Mouse (Mus musculus) hindbrain, postnatal 0 days (tissue): ENCODE measurements around the gene Olfr577. TPM values are rescaled to one million over a fixed set of nuclear protein-coding genes. Genes with fewer than 3 reads are reported as not detected.

Source experiments
- ATAC-seq: fragments of 200-750 bp; cut with Nextera tagmentation; 2 replicates; pipeline ENCODE4 v1.8.0; 2017; ENCODE audit warnings: mild to moderate bottlenecking, moderate TSS enrichment, moderate library complexity
- DNase-seq: peaks from one replicate; pipeline ENCODE4 v3.0.0-alpha.2; 2015; ENCODE audit warnings: low spot score
- H3K27ac ChIP-seq: fragments of 300-500 bp; sonication (generic); 2 replicates; pipeline ENCODE4 v1.5.1; 2014; ENCODE audit warnings: mild to moderate bottlenecking
- H3K27me3 ChIP-seq: fragments of 300-500 bp; sonication (generic); 2 replicates; pipeline ENCODE4 v1.6.1; 2014; ENCODE audit warnings: low read length, mixed read lengths; ENCODE audit not compliant: insufficient read depth
- H3K36me3 ChIP-seq: fragments of 300-500 bp; sonication (generic); 2 replicates; pipeline ENCODE4 v1.6.1; 2014; ENCODE audit warnings: low read length, mixed read lengths; ENCODE audit not compliant: insufficient read depth
- H3K4me1 ChIP-seq: fragments of 300-500 bp; sonication (generic); 2 replicates; pipeline ENCODE4 v1.6.1; 2014; ENCODE audit warnings: antibody characterized with exemption, low read length, mixed read lengths; ENCODE audit not compliant: insufficient read depth
- H3K4me2 ChIP-seq: fragments of 300-500 bp; sonication (generic); 2 replicates; pipeline ENCODE4 v1.6.1; 2014; ENCODE audit warnings: low read depth, mild to moderate bottlenecking, low read length, moderate library complexity, mixed read lengths
- H3K4me3 ChIP-seq: fragments of 300-500 bp; sonication (generic); 2 replicates; pipeline ENCODE4 v1.5.1; 2014; ENCODE audit warnings: low read length
- H3K9ac ChIP-seq: fragments of 300-500 bp; sonication (generic); replicated peaks from 2 replicates; pipeline ENCODE4 v1.6.1; 2014; ENCODE audit warnings: mild to moderate bottlenecking, low read length, moderate library complexity, mixed read lengths
- H3K9me3 ChIP-seq: fragments of 300-500 bp; sonication (generic); 2 replicates; pipeline ENCODE4 v1.6.1; 2016; ENCODE audit warnings: low read length, mixed read lengths
- CTCF ChIP-seq: IDR thresholded peaks from 2 replicates; pipeline ENCODE4 v1.5.1; 2016; ENCODE audit warnings: antibody characterized with exemption, control low read depth, low read depth
- WGBS: fragments of 180-500 bp; shearing (Covaris S2); extraction: QIAGEN DNeasy Blood & Tissue Kit; methylation state at CpG from one replicate; pipeline ENCODE4 v1.1.7; 2014; 5-methylcytosine and 5-hydroxymethylcytosine counted together
- polyA plus RNA-seq: library from polyadenylated mRNA; unstranded; fragments of >200 nt; fragmentation: Nextera tagmentation; extraction: Ambion mirVana; gene quantifications from 2 replicates; pipeline ENCODE4 v1.2.1, GENCODE M21; 2015
- total RNA-seq: library from RNA; depleted of rRNA; stranded (reverse); fragments of >200 nt; gene quantifications from 2 replicates; pipeline ENCODE4 v1.2.3, GENCODE M21; 2014; rRNA removed

Olfr577 gene
- total RNA-seq = not detected in 2 replicates
- not detected in 2 replicates for polyA plus RNA-seq

- Histone ChIP-seq H3K36me3 (no peaks in the 10 kb centered on the region), H3K4me2 (no peak within 1 kb of the TSS), H3K4me1 (no peaks in the 10 kb centered on the region), H3K27me3 (no peaks in the 10 kb centered on the region), H3K9ac (no peak within 1 kb of the TSS), H3K4me3 (no peak within 1 kb of the TSS), H3K27ac (no peak within 1 kb of the TSS), H3K9me3 (no peaks in the 10 kb centered on the region)
- DNase-seq (no peak), ATAC-seq (no peak)
- WGBS = 79% methylated on average over 2 of the region's 2 CpGs
- TF ChIP-seq CTCF = no peak
These were observed at the start of gene Olfr577 for GRCm38 (mm10) chr7:102975843-102976242. Olfr577 (minus strand) TSS chr7:102975943.

DNA sequence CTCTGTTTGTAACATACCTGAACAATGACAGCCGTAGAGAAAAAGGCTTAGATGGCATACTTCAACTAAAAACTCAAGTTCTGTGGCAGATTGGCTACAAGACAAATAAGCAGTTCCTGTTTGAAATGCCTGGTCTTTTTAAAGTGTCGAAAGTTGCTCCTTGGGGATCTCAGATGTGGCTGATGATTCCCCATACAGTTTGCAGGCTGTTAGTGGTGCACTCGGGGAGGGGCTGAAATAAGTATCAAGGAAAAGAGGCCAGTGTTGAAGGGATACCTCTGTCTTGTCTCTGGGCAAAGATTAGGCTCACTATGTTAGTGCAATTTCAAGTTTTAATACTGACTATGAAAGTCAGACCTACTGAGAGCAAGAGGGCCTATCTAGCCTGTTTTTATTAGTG is 13.5 kb upstream of the Olfr577 start, which contains the start of gene Olfr578:
Gene Olfr578, minus strand, starts transcription at position 101 of the 400 bp plus-strand sequence.
- H3K27ac ChIP-seq = no peak within 1 kb of the TSS
- TF ChIP-seq CTCF = no peak
- ATAC-seq = no peak
- DNase-seq = no peak
- H3K4me1 ChIP-seq = no peaks in the 10 kb centered on the region
- H3K9me3 ChIP-seq = no peaks in the 10 kb centered on the region
- H3K4me3 ChIP-seq = no peak within 1 kb of the TSS
- no peak within 1 kb of the TSS for H3K4me2 ChIP-seq
- no peaks in the 10 kb centered on the region for H3K36me3 ChIP-seq
- H3K9ac ChIP-seq = no peak within 1 kb of the TSS
- H3K27me3 ChIP-seq = no peaks in the 10 kb centered on the region
- WGBS = 79% methylated on average over 3 of the region's 3 CpGs

GRCm38 (mm10) chr7:102974399-102974798 is 1.3 kb downstream of the Olfr577 start:
- H3K9me3 ChIP-seq = no peaks in the 10 kb centered on the region
- no peaks in the 10 kb centered on the region for H3K4me1 ChIP-seq
- 33% methylated on average over 1 of the region's 1 CpGs for WGBS
- no peak overlapping the region for H3K4me3 ChIP-seq
- no peak overlapping the region for H3K27ac ChIP-seq
- no peak overlapping the region for H3K9ac ChIP-seq
- TF ChIP-seq CTCF = no peak
- H3K36me3 ChIP-seq = no peaks in the 10 kb centered on the region
- DNase-seq (no peak), ATAC-seq (no peak)
- no peaks in the 10 kb centered on the region for H3K27me3 ChIP-seq
- H3K4me2 ChIP-seq = no peak overlapping the region

DNA sequence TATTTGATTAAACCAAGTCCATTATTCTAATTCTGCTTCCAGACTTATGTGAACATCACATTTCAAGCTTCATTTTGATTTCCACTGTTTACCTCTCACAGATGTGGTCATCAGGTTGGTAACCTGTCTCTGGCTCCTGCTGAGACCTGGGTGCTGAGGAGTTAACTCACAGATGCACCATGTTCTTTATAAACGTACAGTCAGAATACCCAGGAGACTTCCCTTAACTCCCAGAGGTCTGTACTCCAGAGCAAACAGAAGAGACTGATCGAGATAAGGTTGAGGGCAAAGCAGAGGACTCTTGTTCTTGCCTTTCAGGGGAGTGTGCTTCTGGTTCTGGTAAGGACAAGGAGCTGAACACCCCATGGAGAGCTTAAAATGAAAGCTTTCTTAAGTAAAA is 13.4 kb downstream of the Olfr577 start, which contains the start of gene Olfr576:
Gene Olfr576, plus strand, starts transcription at position 301 of the 400 bp plus-strand sequence.
- no peak for TF ChIP-seq CTCF
- ATAC-seq (no peak), DNase-seq (no peak)
- 54% methylated on average over 2 of the region's 2 CpGs for WGBS
- no peaks in the 10 kb centered on the region for H3K27me3 ChIP-seq
- H3K9me3 ChIP-seq = no peaks in the 10 kb centered on the region
- H3K36me3 ChIP-seq = no peaks in the 10 kb centered on the region
- H3K4me1 ChIP-seq = no peaks in the 10 kb centered on the region
- H3K4me3 ChIP-seq = no peak within 1 kb of the TSS
- H3K9ac ChIP-seq = no peak within 1 kb of the TSS
- H3K27ac ChIP-seq = no peak within 1 kb of the TSS
- no peak within 1 kb of the TSS for H3K4me2 ChIP-seq

DNA sequence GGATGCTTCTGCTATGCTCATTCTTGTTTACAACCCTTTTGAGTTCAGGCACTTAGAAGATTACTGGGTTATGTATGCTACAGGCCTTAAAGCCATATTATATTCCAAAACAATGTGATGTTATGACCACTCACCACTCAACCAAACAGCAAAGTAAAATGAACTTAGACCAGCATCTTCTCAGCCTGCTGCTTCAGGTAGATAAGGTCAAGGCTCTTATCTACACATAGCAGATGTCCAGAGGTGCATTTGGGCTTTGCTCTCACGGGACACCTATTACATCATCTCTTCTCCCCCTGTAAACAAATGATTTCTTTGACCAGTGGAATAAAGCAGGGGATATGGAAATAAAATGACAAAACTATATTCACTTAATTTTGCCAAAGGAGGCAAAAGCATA is 17.1 kb downstream of the Olfr577 start, which contains the start of gene Olfr575:
Gene Olfr575, minus strand, starts transcription at position 183 of the 400 bp plus-strand sequence.
- no peak for TF ChIP-seq CTCF
- 71% methylated on average over 1 of the region's 1 CpGs for WGBS
- Histone ChIP-seq H3K27ac (no peak within 1 kb of the TSS), H3K36me3 (no peaks in the 10 kb centered on the region), H3K4me2 (no peak within 1 kb of the TSS), H3K9ac (no peak within 1 kb of the TSS), H3K4me3 (no peak within 1 kb of the TSS), H3K27me3 (no peaks in the 10 kb centered on the region), H3K4me1 (no peaks in the 10 kb centered on the region), H3K9me3 (no peaks in the 10 kb centered on the region)
- DNase-seq (no peak), ATAC-seq (no peak)

DNA sequence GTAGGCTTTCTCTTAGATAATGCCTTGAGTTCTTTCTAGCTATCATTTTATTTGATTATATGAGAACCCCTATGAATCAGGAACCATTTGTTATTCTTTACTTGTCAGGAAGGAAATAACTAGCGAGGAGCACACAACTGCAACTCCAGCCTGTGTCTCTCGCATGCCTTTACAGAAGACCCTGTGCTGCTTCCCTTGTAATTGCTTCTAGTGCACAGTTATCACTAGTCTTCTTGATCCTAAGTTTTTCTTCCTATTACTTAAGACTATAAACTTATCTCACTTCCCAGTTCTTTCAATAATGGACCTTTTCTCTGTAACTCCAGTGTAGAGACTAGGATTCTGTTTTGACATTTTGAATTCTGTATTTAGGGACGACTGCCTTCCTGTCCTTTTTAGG is 17.6 kb downstream of the Olfr577 start:
- no peak overlapping the region for H3K27ac ChIP-seq
- no peaks in the 10 kb centered on the region for H3K9me3 ChIP-seq
- TF ChIP-seq CTCF = no peak
- no peak for DNase-seq
- no peaks in the 10 kb centered on the region for H3K4me1 ChIP-seq
- H3K27me3 ChIP-seq = no peaks in the 10 kb centered on the region
- no peak overlapping the region for H3K4me2 ChIP-seq
- H3K9ac ChIP-seq = no peak overlapping the region
- 83% methylated on average over 3 of the region's 3 CpGs for WGBS
- ATAC-seq = no peak
- no peak overlapping the region for H3K4me3 ChIP-seq
- no peaks in the 10 kb centered on the region for H3K36me3 ChIP-seq

GRCm38 (mm10) chr7:102950732-102951131 is 25.0 kb downstream of the Olfr577 start:
- TF ChIP-seq CTCF = no peak
- H3K4me2 ChIP-seq = no peak overlapping the region
- no peak for DNase-seq
- no peaks in the 10 kb centered on the region for H3K4me1 ChIP-seq
- H3K4me3 ChIP-seq = no peak overlapping the region
- no peaks in the 10 kb centered on the region for H3K27me3 ChIP-seq
- no peak overlapping the region for H3K9ac ChIP-seq
- H3K27ac ChIP-seq = no peak overlapping the region
- no peaks in the 10 kb centered on the region for H3K9me3 ChIP-seq
- H3K36me3 ChIP-seq = no peaks in the 10 kb centered on the region
- WGBS = 75% methylated on average over 1 of the region's 1 CpGs
- no peak for ATAC-seq
